In genomic region chr5:116009091-116009851, GRCm38 (mm10) we compare ENCODE assay signal across 12 mouse cellular contexts. TPM values are rescaled to one million over a fixed set of nuclear protein-coding genes. Genes with fewer than 3 reads are reported as not detected.
DNase-seq lines count a peak whose midpoint lies in the region; ATAC-seq and TF ChIP-seq lines count a peak whose summit lies in the region.
"Had no signal": no experiment of that assay in that cellular context is flagged by ENCODE, and none has a peak within 500 bp of the region (broad histone marks: within the 10 kb centered on the region; RNA-seq: fewer than 3 reads in every experiment).

No protein-coding gene starts in this region.

- no peak for TF ChIP-seq CTCF in kidney, postnatal 0 days (IDR thresholded peaks at IDR 0.05; ENCODE audit: low read depth)

- peak; percentile 25 for DNase-seq in CD4-positive helper T cell, adult 2 months (ENCODE audit: low read depth, low spot score)
- DNase-seq in embryonic facial prominence, embryonic 11.5 days (ENCODE audit: low spot score) = peak; percentile 55
- peak; percentile 59 for DNase-seq in kidney, postnatal 0 days (ENCODE audit: low spot score)
- no peak for DNase-seq in adrenal gland, postnatal 14 days
- no peak for DNase-seq in cerebellum, postnatal 4 days (ENCODE audit: low spot score in 2 of 2)
- DNase-seq: adrenal gland, postnatal 36 days; cerebellum, adult 8-10 months; gastrocnemius, adult 2 months; heart, postnatal 10 days had no signal

- no peaks in the 10 kb centered on the region for H3K27me3 ChIP-seq in embryonic facial prominence, embryonic 11.5 days (ENCODE audit: control insufficient read depth, insufficient read depth, low read length)
- H3K27me3 ChIP-seq in kidney, postnatal 0 days (ENCODE audit: insufficient read depth, low read length) = no peaks in the 10 kb centered on the region
- H3K27me3 ChIP-seq in myocyte (ENCODE audit: control insufficient read depth, insufficient read depth, insufficient read length) = no peaks in the 10 kb centered on the region
- H3K27me3 ChIP-seq in heart, embryonic 11.5 days (ENCODE audit: control insufficient read depth, insufficient read depth, low read length) = no peaks in the 10 kb centered on the region

- WGBS in embryonic facial prominence, embryonic 11.5 days = 62% methylated on average over 15 of the region's 15 CpGs
- WGBS in kidney, postnatal 0 days = 42% methylated on average over 15 of the region's 15 CpGs
- WGBS in heart, embryonic 11.5 days (ENCODE audit: insufficient replicate concordance) = 81% methylated on average over 15 of the region's 15 CpGs

- no peak overlapping the region for H3K9ac ChIP-seq in embryonic facial prominence, embryonic 11.5 days (replicated peaks; ENCODE audit: low read length)
- H3K9ac ChIP-seq in kidney, postnatal 0 days (ENCODE audit: low read depth, low read length) = no peak overlapping the region
- H3K9ac ChIP-seq in heart, embryonic 11.5 days (ENCODE audit: low read depth, low read length) = no peak overlapping the region

- no peaks in the 10 kb centered on the region for H3K79me2 ChIP-seq in myocyte (ENCODE audit: control insufficient read depth, insufficient read depth)

- H3K9me3 ChIP-seq in embryonic facial prominence, embryonic 11.5 days (replicated peaks; ENCODE audit: control insufficient read depth, low read length) = no peaks in the 10 kb centered on the region
- H3K9me3 ChIP-seq in kidney, postnatal 0 days (replicated peaks; ENCODE audit: low read length) = no peaks in the 10 kb centered on the region
- no peaks in the 10 kb centered on the region for H3K9me3 ChIP-seq in heart, embryonic 11.5 days (replicated peaks; ENCODE audit: control insufficient read depth, low read length)

- H3K27ac ChIP-seq in embryonic facial prominence, embryonic 11.5 days (replicated peaks; ENCODE audit: low read depth, low read length) = no peak overlapping the region
- peak overlapping the region; percentile 86 for H3K27ac ChIP-seq in kidney, postnatal 0 days
- H3K27ac ChIP-seq in heart, embryonic 11.5 days (ENCODE audit: low read depth, low read length) = no peak overlapping the region
- H3K27ac ChIP-seq: gastrocnemius, adult 2 months had no signal

- H3ac ChIP-seq in myocyte (ENCODE audit: control insufficient read depth, insufficient read length) = no peak overlapping the region

- no peaks in the 10 kb centered on the region; the same call in 1 of the 2 replicates for H3K36me3 ChIP-seq in embryonic facial prominence, embryonic 11.5 days (replicated peaks; ENCODE audit: control insufficient read depth, insufficient read depth, low read depth, low read length)
- H3K36me3 ChIP-seq in kidney, postnatal 0 days (ENCODE audit: insufficient read depth, low read length) = peaks cover 7% of the 10 kb centered on the region
- H3K36me3 ChIP-seq in myocyte (ENCODE audit: control insufficient read depth, insufficient read depth) = no peaks in the 10 kb centered on the region
- peaks cover 5% of the 10 kb centered on the region for H3K36me3 ChIP-seq in heart, embryonic 11.5 days (ENCODE audit: control insufficient read depth, insufficient read depth, low read length)

- H3K4me2 ChIP-seq in embryonic facial prominence, embryonic 11.5 days (ENCODE audit: low read depth, low read length) = no peak overlapping the region
- H3K4me2 ChIP-seq in kidney, postnatal 0 days (ENCODE audit: low read length) = 0 out of 2 replicates have a peak overlapping the region, but pooled peaks have one; percentile 1
- H3K4me2 ChIP-seq in myocyte (ENCODE audit: low read depth) = no peak overlapping the region
- H3K4me2 ChIP-seq in heart, embryonic 11.5 days = no peak overlapping the region

- H3K4me3 ChIP-seq in embryonic facial prominence, embryonic 11.5 days (ENCODE audit: low read depth, low read length) = no peak overlapping the region
- no peak overlapping the region for H3K4me3 ChIP-seq in kidney, postnatal 0 days (replicated peaks; ENCODE audit: low read depth, low read length)
- no peak overlapping the region for H3K4me3 ChIP-seq in myocyte
- H3K4me3 ChIP-seq in heart, embryonic 11.5 days (ENCODE audit: low read depth, low read length) = no peak overlapping the region
- H3K4me3 ChIP-seq: gastrocnemius, adult 2 months had no signal

- TF ChIP-seq POLR2A in myocyte (IDR thresholded peaks at IDR 0.05; ENCODE audit: insufficient read length, low read depth) = no peak

- no peaks in the 10 kb centered on the region for H3K4me1 ChIP-seq in embryonic facial prominence, embryonic 11.5 days (ENCODE audit: control insufficient read depth, insufficient read depth, low read length)
- peaks cover 11% of the 10 kb centered on the region; the same call in 1 of the 2 replicates for H3K4me1 ChIP-seq in kidney, postnatal 0 days (replicated peaks; ENCODE audit: insufficient read depth, low read length)
- no peaks in the 10 kb centered on the region for H3K4me1 ChIP-seq in heart, embryonic 11.5 days (ENCODE audit: control insufficient read depth, insufficient read depth, low read length)

- no peak for ATAC-seq in embryonic facial prominence, embryonic 11.5 days (replicated peaks; ENCODE audit: insufficient number of reproducible peaks, low FRiP score, low TSS enrichment, low read depth)
- ATAC-seq in kidney, postnatal 0 days (replicated peaks; ENCODE audit: low FRiP score, low read depth) = peak; percentile 34; the same call in 1 of the 2 replicates
- no peak for ATAC-seq in granulocyte monocyte progenitor cell, adult 5-6 weeks (replicated peaks; ENCODE audit: poor library complexity, severe bottlenecking)
- no peak for ATAC-seq in heart, embryonic 11.5 days (replicated peaks; ENCODE audit: insufficient number of reproducible peaks, low FRiP score, low TSS enrichment)

TF ChIP-seq in myocyte, 11 proteins besides CTCF, POLR2A, EP300 and RAD21:
- TF ChIP-seq E2F4 (IDR thresholded peaks at IDR 0.05; ENCODE audit: insufficient read depth) (no peak), MYOD1 (IDR thresholded peaks at IDR 0.05; ENCODE audit: control insufficient read depth in 1 of 3, insufficient read length in 2 of 3, low read depth in 2 of 3) (no peak), USF1 (IDR thresholded peaks at IDR 0.05; ENCODE audit: low read depth) (no peak), CEBPB (IDR thresholded peaks at IDR 0.05; ENCODE audit: insufficient read depth, poor library complexity, severe bottlenecking) (0 out of 2 replicates have a peak, but pooled peaks have one; percentile 35), MAX (IDR thresholded peaks at IDR 0.05; ENCODE audit: low read depth) (no peak), MYOG (IDR thresholded peaks at IDR 0.05; ENCODE audit: control insufficient read depth in 1 of 3, insufficient read depth in 1 of 3, insufficient read length in 2 of 3, low read depth in 2 of 3) (no peak)

RNA-seq across cellular contexts. Expression of gene Prkab1, which starts 15.0 kb away (rescaled TPM):
- 53.2 and 56.3 TPM in 2 replicates for polyA plus RNA-seq in embryonic facial prominence, embryonic 11.5 days (2014; fragmentation: Nextera tagmentation; extraction: Ambion mirVana)
- 79.0 and 83.3 TPM in 2 replicates for polyA plus RNA-seq in kidney, postnatal 0 days (2015; fragmentation: Nextera tagmentation; extraction: Ambion mirVana)
- 32.2 TPM for polyA plus RNA-seq in myocyte (2012; fragmentation: generic; extraction: Trizol)
- 47.5 and 48.3 TPM in 2 replicates for total RNA-seq in granulocyte monocyte progenitor cell, adult 5-6 weeks (2014; fragmentation: Nextera tagmentation)
- total RNA-seq in granulocyte monocyte progenitor cell, adult 5-6 weeks (2017) = 17.2 and 20.8 TPM in 2 replicates
- 62.5 and 64.4 TPM in 2 replicates for total RNA-seq in adrenal gland, postnatal 14 days (2021)
- 50.1 and 54.1 TPM in 2 replicates for polyA plus RNA-seq in heart, embryonic 11.5 days (2014; fragmentation: Nextera tagmentation; extraction: Ambion mirVana)

Comparison
In these comparisons a context has a peak if more than half of its experiments do, and no peak if none do; other contexts are left out.
1. DNase-seq: peak in CD4-positive helper T cell, adult 2 months (single experiment), embryonic facial prominence, embryonic 11.5 days (single experiment) and kidney, postnatal 0 days (single experiment); none in adrenal gland, postnatal 14 days (single experiment) and cerebellum, postnatal 4 days (0 of 2).